Mouse (Mus musculus): ENCODE data around the gene 1700028J19Rik.

DNA sequence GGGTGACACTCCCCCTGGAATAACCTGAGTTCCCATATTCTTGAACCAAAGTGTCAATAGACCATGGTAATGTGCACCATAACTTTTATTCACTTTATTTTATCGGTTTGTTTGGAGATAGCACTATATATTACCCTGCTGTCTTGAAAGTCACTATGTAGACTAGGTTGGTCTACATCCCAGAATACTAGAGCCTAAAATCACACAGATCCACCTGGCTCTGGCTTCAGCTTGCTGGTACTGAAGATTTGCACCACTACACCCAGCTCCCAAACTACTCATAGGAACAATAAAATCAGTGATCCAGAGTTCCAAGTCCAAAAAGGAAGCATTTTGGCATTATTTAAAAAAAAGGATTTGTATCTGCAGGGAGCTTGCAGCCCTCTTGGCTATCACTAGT lies 30.9 kb downstream of the 1700028J19Rik start, which contains the start of gene Klk1b5:
- TF ChIP-seq CTCF (IDR thresholded peaks at IDR 0.05; ENCODE audit: low read depth) = no peak
- TF ChIP-seq EP300 (IDR thresholded peaks at IDR 0.05; ENCODE audit: low read depth) = no peak
